Mouse (Mus musculus) cerebellum, adult 11 months (tissue): Measurements from ENCODE around the gene Dhx35.

Experiments
- DNase-seq: peaks from one replicate; pipeline ENCODE4 v3.0.0; 2022

The Dhx35 gene

GRCm38 (mm10) chr2:158794494-158795004 lies at the start of gene Dhx35:
Gene Dhx35, plus strand, starts transcription at chr2:158794807.
- DNase-seq, result peak; percentile 84

- DNase-seq, result no peak
Observed at GRCm38 (mm10) chr2:158745049-158745482, 49.5 kb upstream of the Dhx35 start.

GRCm38 (mm10) chr2:158746164-158746563 lies 48.4 kb upstream of the Dhx35 start:
- no peak for DNase-seq

GRCm38 (mm10) chr2:158749366-158749765 lies 45.2 kb upstream of the Dhx35 start:
- DNase-seq, result no peak

- no peak for DNase-seq
Observed at GRCm38 (mm10) chr2:158760231-158760630, 34.4 kb upstream of the Dhx35 start.

GRCm38 (mm10) chr2:158762339-158762738 lies 32.3 kb upstream of the Dhx35 start:
- DNase-seq, result no peak

- peak; percentile 55 for DNase-seq
Observed at GRCm38 (mm10) chr2:158767742-158768339, 26.8 kb upstream of the Dhx35 start, which contains the start of gene Fam83d. Gene Fam83d, plus strand, starts transcription at chr2:158768093.

GRCm38 (mm10) chr2:158768350-158768749 lies 26.3 kb upstream of the Dhx35 start:
- DNase-seq, result no peak

- DNase-seq, result no peak
Observed at GRCm38 (mm10) chr2:158768771-158769170, 25.8 kb upstream of the Dhx35 start.

GRCm38 (mm10) chr2:158770126-158770757 lies 24.4 kb upstream of the Dhx35 start:
- no peak for DNase-seq

- no peak for DNase-seq
Observed at GRCm38 (mm10) chr2:158771066-158771763, 23.4 kb upstream of the Dhx35 start.

- DNase-seq, result no peak
Observed at GRCm38 (mm10) chr2:158772808-158773207, 21.8 kb upstream of the Dhx35 start.

GRCm38 (mm10) chr2:158774886-158775285 lies 19.7 kb upstream of the Dhx35 start:
- no peak for DNase-seq

- no peak for DNase-seq
Observed at GRCm38 (mm10) chr2:158776716-158777115, 17.9 kb upstream of the Dhx35 start.

- DNase-seq, result no peak
Observed at GRCm38 (mm10) chr2:158777490-158777889, 17.1 kb upstream of the Dhx35 start.

- DNase-seq, result no peak
Observed at GRCm38 (mm10) chr2:158778349-158778748, 16.3 kb upstream of the Dhx35 start.

GRCm38 (mm10) chr2:158781126-158781525 lies 13.5 kb upstream of the Dhx35 start:
- no peak for DNase-seq

GRCm38 (mm10) chr2:158786927-158787795 lies 7.4 kb upstream of the Dhx35 start:
- DNase-seq, result no peak

GRCm38 (mm10) chr2:158795043-158795442 lies 436 bp downstream of the Dhx35 start:
- DNase-seq, result no peak

GRCm38 (mm10) chr2:158795875-158796274 lies 1.3 kb downstream of the Dhx35 start:
- no peak for DNase-seq

GRCm38 (mm10) chr2:158799328-158799727 lies 4.7 kb downstream of the Dhx35 start:
- no peak for DNase-seq

- no peak for DNase-seq
Observed at GRCm38 (mm10) chr2:158800788-158801187, 6.2 kb downstream of the Dhx35 start.

- no peak for DNase-seq
Observed at GRCm38 (mm10) chr2:158803575-158803974, 9.0 kb downstream of the Dhx35 start.
